Mouse (Mus musculus) heart, embryonic 14.5 days (tissue): Measurements from ENCODE around the gene Spcs3. TPM values are rescaled to one million over a fixed set of nuclear protein-coding genes. Genes with fewer than 3 reads are reported as not detected.
"Not testable (repeated sequence)": the region's sequence is repeated elsewhere in the genome, so short reads cannot be mapped to it uniquely, and the experiment has no call there.

ENCODE experiments used
- ATAC-seq: fragments of 200-750 bp; cut with Nextera tagmentation; 2 replicates; pipeline ENCODE4 v1.8.0; 2017; ENCODE audit warnings: low read depth, moderate TSS enrichment; ENCODE audit not compliant: insufficient number of reproducible peaks, insufficient read depth, low FRiP score
- H3K27ac ChIP-seq, 2 experiments: fragments of 200-500 bp in 1 of 2; fragments of 300-500 bp in 1 of 2; sonication (generic) in 1 of 2; replicated peaks in 1 of 2; 2 replicates each; pipeline ENCODE4 v1.5.1; 2012 to 2014; ENCODE audit warnings: low read depth in 2 of 2, low read length in 2 of 2, control low read depth in 1 of 2, mild to moderate bottlenecking in 1 of 2, mixed read lengths in 1 of 2; ENCODE audit not compliant: control insufficient read depth in 1 of 2, insufficient read depth in 1 of 2
- H3K27me3 ChIP-seq: fragments of 300-500 bp; sonication (generic); 2 replicates; pipeline ENCODE4 v1.6.1; 2014; ENCODE audit warnings: mild to moderate bottlenecking, low read length, control low read depth; ENCODE audit not compliant: control insufficient read depth, insufficient read depth
- H3K36me3 ChIP-seq: fragments of 300-500 bp; sonication (generic); 2 replicates; pipeline ENCODE4 v1.6.1; 2014; ENCODE audit warnings: mild to moderate bottlenecking, control low read depth, low read length, mixed read lengths; ENCODE audit not compliant: control insufficient read depth, insufficient read depth
- H3K4me1 ChIP-seq, 2 experiments: fragments of 200-500 bp in 1 of 2; fragments of 300-500 bp in 1 of 2; sonication (generic) in 1 of 2; 2 replicates each; pipeline ENCODE4 v1.6.1; 2012 to 2014; ENCODE audit warnings: low read length in 2 of 2, control low read depth in 1 of 2, mixed read lengths in 1 of 2; ENCODE audit not compliant: control insufficient read depth in 2 of 2, insufficient read depth in 2 of 2
- H3K4me2 ChIP-seq: fragments of 300-500 bp; sonication (generic); 2 replicates; pipeline ENCODE4 v1.6.1; 2014; ENCODE audit warnings: mild to moderate bottlenecking, low read length
- H3K4me3 ChIP-seq, 2 experiments: fragments of 200-500 bp in 1 of 2; fragments of 300-500 bp in 1 of 2; sonication (generic) in 1 of 2; 2 replicates each; pipeline ENCODE4 v1.5.1; 2012 to 2014; ENCODE audit warnings: low read length in 2 of 2, mild to moderate bottlenecking in 2 of 2, control low read depth in 1 of 2, low read depth in 1 of 2, moderate library complexity in 1 of 2; ENCODE audit not compliant: control insufficient read depth in 1 of 2, insufficient read depth in 1 of 2
- H3K9ac ChIP-seq: fragments of 300-500 bp; sonication (generic); 2 replicates; pipeline ENCODE4 v1.6.1; 2014; ENCODE audit warnings: mild to moderate bottlenecking, low read length
- H3K9me3 ChIP-seq: fragments of 300-500 bp; sonication (generic); 2 replicates; pipeline ENCODE4 v1.6.1; 2016; ENCODE audit warnings: low read length, control low read depth; ENCODE audit not compliant: control insufficient read depth
- whole genome bisulfite sequencing: fragments of 180-500 bp; shearing (Covaris S2); extraction: QIAGEN DNeasy Blood & Tissue Kit; methylation state at CpG from one replicate; pipeline ENCODE4 v1.1.7; 2014; 5-methylcytosine and 5-hydroxymethylcytosine counted together
- polyA plus RNA-seq: library from polyadenylated mRNA; unstranded; fragments of >200 nt; fragmentation: Nextera tagmentation; extraction: Ambion mirVana; gene quantifications from 2 replicates; pipeline ENCODE4 v1.2.1, GENCODE M21; 2014

Spcs3 gene
- polyA plus RNA-seq, 1 experiment from 2014 or later, result 61.5 TPM

- no peak overlapping the region for H3K4me3 ChIP-seq
- ATAC-seq, result no peak
- peaks cover 44% of the 10 kb centered on the region for H3K36me3 ChIP-seq
- no peaks in the 10 kb centered on the region; a peak in 1 of 4 replicates for H3K4me1 ChIP-seq
- H3K27ac ChIP-seq, result no peak overlapping the region
- no peaks in the 10 kb centered on the region for H3K9me3 ChIP-seq
- H3K4me2 ChIP-seq, result no peak overlapping the region
- 73% methylated on average over 4 of the region's 4 CpGs for WGBS
- no peaks in the 10 kb centered on the region for H3K27me3 ChIP-seq
- no peak overlapping the region for H3K9ac ChIP-seq
These were observed 9.3 kb downstream of the Spcs3 start for GRCm38 (mm10) chr8:54520516-54520915.

- no peak for ATAC-seq
These were observed 10.9 kb downstream of the Spcs3 start for GRCm38 (mm10) chr8:54518756-54519460.

GRCm38 (mm10) chr8:54512200-54512599 lies 17.6 kb downstream of the Spcs3 start:
- not testable (repeated sequence) for H3K4me3 ChIP-seq, H3K9me3 ChIP-seq, H3K4me2 ChIP-seq, H3K27ac ChIP-seq, ATAC-seq, H3K9ac ChIP-seq, H3K27me3 ChIP-seq, H3K36me3 ChIP-seq, H3K4me1 ChIP-seq
- WGBS, result 82% methylated on average over 4 of the region's 5 CpGs

More at GRCm38 (mm10) chr8:54518756-54519460, 10.9 kb downstream of the Spcs3 start:
- no peaks in the 10 kb centered on the region for H3K9me3 ChIP-seq
- H3K27me3 ChIP-seq, result no peaks in the 10 kb centered on the region
- no peak overlapping the region for H3K4me2 ChIP-seq
- no peak overlapping the region for H3K4me3 ChIP-seq
- peaks cover 31% of the 10 kb centered on the region for H3K36me3 ChIP-seq
- 77% methylated on average over 10 of the region's 10 CpGs for WGBS
- H3K9ac ChIP-seq, result no peak overlapping the region
- H3K4me1 ChIP-seq, result no peaks in the 10 kb centered on the region; a peak in 1 of 4 replicates
- no peak overlapping the region for H3K27ac ChIP-seq

- Histone ChIP-seq H3K4me1 (peaks cover 0 to 2% of the 10 kb centered on the region in 2 experiments; a peak in 2 of 4 replicates), H3K27me3 (no peaks in the 10 kb centered on the region), H3K4me3 (no peak overlapping the region), H3K9me3 (no peaks in the 10 kb centered on the region), H3K9ac (no peak overlapping the region), H3K27ac (no peak overlapping the region), H3K4me2 (no peak overlapping the region), H3K36me3 (no peaks in the 10 kb centered on the region)
- ATAC-seq, result no peak
- 49% methylated on average over 3 of the region's 3 CpGs for WGBS
These were observed 18.0 kb downstream of the Spcs3 start for GRCm38 (mm10) chr8:54511791-54512190.

GRCm38 (mm10) chr8:54509221-54509721 lies 20.5 kb downstream of the Spcs3 start:
- Histone ChIP-seq H3K27ac (no peak overlapping the region), H3K4me2 (peak overlapping the region; percentile 71), H3K9ac (peak overlapping the region; percentile 21; the same call in 1 of the 2 replicates), H3K4me1 (peaks cover 0 to 2% of the 10 kb centered on the region in 2 experiments; a peak in 2 of 4 replicates), H3K36me3 (no peaks in the 10 kb centered on the region), H3K9me3 (no peaks in the 10 kb centered on the region), H3K4me3 (peak overlapping the region; percentile 30 to 35), H3K27me3 (no peaks in the 10 kb centered on the region)
- no peak for ATAC-seq
- 5% methylated on average over 10 of the region's 10 CpGs for WGBS

- Histone ChIP-seq H3K27me3 (no peaks in the 10 kb centered on the region), H3K9ac (no peak overlapping the region), H3K36me3 (no peaks in the 10 kb centered on the region), H3K4me2 (peak overlapping the region; percentile 71), H3K27ac (no peak overlapping the region), H3K9me3 (no peaks in the 10 kb centered on the region), H3K4me1 (peaks cover 0 to 2% of the 10 kb centered on the region in 2 experiments; a peak in 2 of 4 replicates), H3K4me3 (peak overlapping the region; percentile 30 to 35)
- no peak for ATAC-seq
- 5% methylated on average over 9 of the region's 11 CpGs for WGBS
These were observed 21.0 kb downstream of the Spcs3 start for GRCm38 (mm10) chr8:54508814-54509213.

GRCm38 (mm10) chr8:54508096-54508456 lies 21.7 kb downstream of the Spcs3 start:
- H3K4me1 ChIP-seq, result peaks cover 0 to 2% of the 10 kb centered on the region in 2 experiments; a peak in 2 of 4 replicates
- no peaks in the 10 kb centered on the region for H3K27me3 ChIP-seq
- H3K4me2 ChIP-seq, result peak overlapping the region; percentile 71; the same call in 1 of the 2 replicates
- H3K27ac ChIP-seq, result no peak overlapping the region
- H3K36me3 ChIP-seq, result no peaks in the 10 kb centered on the region
- WGBS, result 23% methylated on average over 1 of the region's 1 CpGs
- no peak overlapping the region for H3K4me3 ChIP-seq
- no peaks in the 10 kb centered on the region for H3K9me3 ChIP-seq
- H3K9ac ChIP-seq, result no peak overlapping the region
- ATAC-seq, result no peak
